Mouse (Mus musculus) limb, embryonic 12.5 days (tissue): Measurements from ENCODE around the gene Meis1. TPM values are rescaled to one million over a fixed set of nuclear protein-coding genes. Genes with fewer than 3 reads are reported as not detected.

Source experiments
- ATAC-seq: fragments of 200-750 bp; cut with Nextera tagmentation; 2 replicates; pipeline ENCODE4 v1.8.0; 2017; ENCODE audit warnings: low read depth, moderate TSS enrichment; ENCODE audit not compliant: insufficient number of reproducible peaks, insufficient read depth, low FRiP score, low TSS enrichment
- H3K27ac ChIP-seq: fragments of 300-500 bp; sonication (generic); 2 replicates; pipeline ENCODE4 v1.5.1; 2016; ENCODE audit warnings: mild to moderate bottlenecking, moderate library complexity
- H3K27me3 ChIP-seq: fragments of 300-500 bp; sonication (generic); 2 replicates; pipeline ENCODE4 v1.6.1; 2016; ENCODE audit warnings: mild to moderate bottlenecking, moderate library complexity
- H3K36me3 ChIP-seq: fragments of 300-500 bp; sonication (generic); 2 replicates; pipeline ENCODE4 v1.6.1; 2016; ENCODE audit warnings: mild to moderate bottlenecking, moderate library complexity
- H3K4me1 ChIP-seq: fragments of 300-500 bp; sonication (generic); replicated peaks from 2 replicates; pipeline ENCODE4 v1.6.1; 2016
- H3K4me2 ChIP-seq: fragments of 300-500 bp; sonication (generic); 2 replicates; pipeline ENCODE4 v1.6.1; 2016; ENCODE audit warnings: mild to moderate bottlenecking, moderate library complexity
- H3K4me3 ChIP-seq: fragments of 300-500 bp; sonication (generic); replicated peaks from 2 replicates; pipeline ENCODE4 v1.5.1; 2016; ENCODE audit warnings: mild to moderate bottlenecking
- H3K9ac ChIP-seq: fragments of 300-500 bp; sonication (generic); replicated peaks from 2 replicates; pipeline ENCODE4 v1.6.1; 2016; ENCODE audit warnings: mild to moderate bottlenecking, moderate library complexity
- H3K9me3 ChIP-seq: fragments of 300-500 bp; sonication (generic); 2 replicates; pipeline ENCODE4 v1.6.1; 2016; ENCODE audit warnings: mild to moderate bottlenecking, moderate library complexity
- WGBS: fragments of 180-500 bp; shearing (Covaris S2); methylation state at CpG from one replicate; pipeline ENCODE4 v1.1.7; 2016; 5-methylcytosine and 5-hydroxymethylcytosine counted together
- polyA plus RNA-seq: library from polyadenylated mRNA; unstranded; fragments of >200 nt; fragmentation: Nextera tagmentation; extraction: Ambion mirVana; gene quantifications from 2 replicates; pipeline ENCODE4 v1.2.1, GENCODE M21; 2016

The Meis1 gene
- polyA plus RNA-seq, 1 experiment from 2014 or later: 35.1 TPM

- H3K4me1 ChIP-seq: peaks cover 20% of the 10 kb centered on the region
- no peaks in the 10 kb centered on the region for H3K9me3 ChIP-seq
- no peak overlapping the region for H3K27ac ChIP-seq
- WGBS: 86% methylated on average over 1 of the region's 1 CpGs
- no peak overlapping the region for H3K4me2 ChIP-seq
- H3K9ac ChIP-seq: no peak overlapping the region
- H3K4me3 ChIP-seq: no peak overlapping the region
- 0 out of 2 replicates have a peak, but pooled peaks cover 5% of the 10 kb centered on the region for H3K27me3 ChIP-seq
- ATAC-seq: no peak
- no peaks in the 10 kb centered on the region for H3K36me3 ChIP-seq
Measured at GRCm38 (mm10) chr11:18959465-18959864, 59.3 kb downstream of the Meis1 start.

GRCm38 (mm10) chr11:18957805-18958770 is 60.7 kb downstream of the Meis1 start:
- WGBS: 52% methylated on average over 12 of the region's 12 CpGs
- no peak overlapping the region for H3K4me3 ChIP-seq
- no peak overlapping the region for H3K9ac ChIP-seq
- H3K9me3 ChIP-seq: no peaks in the 10 kb centered on the region
- peaks cover 12% of the 10 kb centered on the region for H3K4me1 ChIP-seq
- peaks cover 11% of the 10 kb centered on the region; the same call in 1 of the 2 replicates for H3K27me3 ChIP-seq
- ATAC-seq: no peak
- H3K4me2 ChIP-seq: peak overlapping the region; percentile 37; the same call in 1 of the 2 replicates
- no peaks in the 10 kb centered on the region for H3K36me3 ChIP-seq
- no peak overlapping the region for H3K27ac ChIP-seq

GRCm38 (mm10) chr11:18957097-18957804 is 61.5 kb downstream of the Meis1 start:
- 41% methylated on average over 12 of the region's 12 CpGs for WGBS
- Histone ChIP-seq H3K4me3 (no peak overlapping the region), H3K4me2 (peak overlapping the region; percentile 37; the same call in 1 of the 2 replicates), H3K9ac (no peak overlapping the region), H3K27me3 (peaks cover 11% of the 10 kb centered on the region; the same call in 1 of the 2 replicates), H3K36me3 (no peaks in the 10 kb centered on the region), H3K9me3 (no peaks in the 10 kb centered on the region), H3K27ac (no peak overlapping the region), H3K4me1 (peaks cover 9% of the 10 kb centered on the region)
- ATAC-seq: no peak

- H3K4me2 ChIP-seq: no peak overlapping the region
- H3K9me3 ChIP-seq: no peaks in the 10 kb centered on the region
- peaks cover 9% of the 10 kb centered on the region for H3K4me1 ChIP-seq
- no peak overlapping the region for H3K4me3 ChIP-seq
- H3K9ac ChIP-seq: no peak overlapping the region
- no peak for ATAC-seq
- peaks cover 11% of the 10 kb centered on the region; the same call in 1 of the 2 replicates for H3K27me3 ChIP-seq
- no peak overlapping the region for H3K27ac ChIP-seq
- WGBS: 80% methylated on average over 7 of the region's 7 CpGs
- no peaks in the 10 kb centered on the region for H3K36me3 ChIP-seq
Measured at GRCm38 (mm10) chr11:18955969-18956368, 62.8 kb downstream of the Meis1 start.

GRCm38 (mm10) chr11:18954852-18955251 is 63.9 kb downstream of the Meis1 start:
- Histone ChIP-seq H3K9ac (no peak overlapping the region), H3K4me2 (no peak overlapping the region), H3K36me3 (no peaks in the 10 kb centered on the region), H3K27ac (no peak overlapping the region), H3K9me3 (no peaks in the 10 kb centered on the region), H3K4me1 (peaks cover 9% of the 10 kb centered on the region), H3K27me3 (peaks cover 16% of the 10 kb centered on the region; the same call in 1 of the 2 replicates), H3K4me3 (no peak overlapping the region)
- no peak for ATAC-seq
- WGBS: 73% methylated on average over 2 of the region's 2 CpGs

- no peak for ATAC-seq
- 85% methylated on average over 7 of the region's 7 CpGs for WGBS
Measured at GRCm38 (mm10) chr11:18953892-18954291, 64.9 kb downstream of the Meis1 start.

GRCm38 (mm10) chr11:18948600-18949295 is 70.0 kb downstream of the Meis1 start:
- no peak for ATAC-seq
- H3K9me3 ChIP-seq: no peaks in the 10 kb centered on the region
- 83% methylated on average over 13 of the region's 13 CpGs for WGBS
- H3K4me3 ChIP-seq: no peak overlapping the region
- H3K9ac ChIP-seq: no peak overlapping the region
- no peak overlapping the region for H3K4me2 ChIP-seq
- H3K4me1 ChIP-seq: peaks cover 25% of the 10 kb centered on the region
- H3K27me3 ChIP-seq: peaks cover 39% of the 10 kb centered on the region
- H3K27ac ChIP-seq: no peak overlapping the region
- no peaks in the 10 kb centered on the region for H3K36me3 ChIP-seq

More at GRCm38 (mm10) chr11:18953892-18954291, 64.9 kb downstream of the Meis1 start:
- Histone ChIP-seq H3K27me3 (peaks cover 24% of the 10 kb centered on the region; the same call in 1 of the 2 replicates), H3K9ac (no peak overlapping the region), H3K27ac (no peak overlapping the region), H3K4me3 (no peak overlapping the region), H3K4me1 (peaks cover 9% of the 10 kb centered on the region), H3K36me3 (no peaks in the 10 kb centered on the region), H3K9me3 (no peaks in the 10 kb centered on the region), H3K4me2 (no peak overlapping the region)

- WGBS: 72% methylated on average over 3 of the region's 3 CpGs
- no peak overlapping the region for H3K4me3 ChIP-seq
Measured at GRCm38 (mm10) chr11:18947434-18947833, 71.4 kb downstream of the Meis1 start.

GRCm38 (mm10) chr11:18945778-18946177 is 73.0 kb downstream of the Meis1 start:
- Histone ChIP-seq H3K4me1 (peaks cover 32% of the 10 kb centered on the region), H3K9ac (no peak overlapping the region), H3K4me2 (no peak overlapping the region), H3K4me3 (no peak overlapping the region), H3K27me3 (peaks cover 44% of the 10 kb centered on the region), H3K9me3 (no peaks in the 10 kb centered on the region), H3K27ac (no peak overlapping the region), H3K36me3 (no peaks in the 10 kb centered on the region)
- WGBS: 22% methylated on average over 3 of the region's 3 CpGs
- no peak for ATAC-seq

More at GRCm38 (mm10) chr11:18947434-18947833, 71.4 kb downstream of the Meis1 start:
- H3K4me1 ChIP-seq: peaks cover 29% of the 10 kb centered on the region
- no peak overlapping the region for H3K27ac ChIP-seq
- H3K36me3 ChIP-seq: no peaks in the 10 kb centered on the region
- no peak overlapping the region for H3K9ac ChIP-seq
- H3K9me3 ChIP-seq: no peaks in the 10 kb centered on the region
- peaks cover 44% of the 10 kb centered on the region for H3K27me3 ChIP-seq
- ATAC-seq: no peak
- no peak overlapping the region for H3K4me2 ChIP-seq

GRCm38 (mm10) chr11:18944972-18945625 is 73.7 kb downstream of the Meis1 start:
- ATAC-seq: no peak
- Histone ChIP-seq H3K4me1 (peaks cover 33% of the 10 kb centered on the region), H3K36me3 (no peaks in the 10 kb centered on the region), H3K27me3 (peaks cover 42% of the 10 kb centered on the region), H3K9ac (no peak overlapping the region), H3K4me2 (no peak overlapping the region; the same call in 1 of the 2 replicates), H3K4me3 (no peak overlapping the region), H3K27ac (no peak overlapping the region), H3K9me3 (no peaks in the 10 kb centered on the region)
- 27% methylated on average over 14 of the region's 14 CpGs for WGBS
